Mouse (Mus musculus) midbrain, embryonic 14.5 days (tissue): Measurements from ENCODE around the gene Csk. TPM values are rescaled to one million over a fixed set of nuclear protein-coding genes. Genes with fewer than 3 reads are reported as not detected.

Experiments used
- ATAC-seq: fragments of 200-750 bp; cut with Nextera tagmentation; 2 replicates; pipeline ENCODE4 v1.8.0; 2017; ENCODE audit warnings: moderate number of reproducible peaks, moderate library complexity; ENCODE audit not compliant: low FRiP score, low TSS enrichment
- DNase-seq: peaks from one replicate; pipeline ENCODE4 v3.0.0-alpha.2; 2015
- H3K27ac ChIP-seq: fragments of 300-500 bp; sonication (generic); replicated peaks from 2 replicates; pipeline ENCODE4 v1.5.1; 2014; ENCODE audit warnings: mild to moderate bottlenecking, low read depth, low read length, moderate library complexity
- H3K27me3 ChIP-seq: fragments of 300-500 bp; sonication (generic); 2 replicates; pipeline ENCODE4 v1.6.1; 2014; ENCODE audit warnings: low read length, control low read depth, mixed read lengths; ENCODE audit not compliant: control insufficient read depth, insufficient read depth
- H3K36me3 ChIP-seq: fragments of 300-500 bp; sonication (generic); 2 replicates; pipeline ENCODE4 v1.6.1; 2014; ENCODE audit warnings: low read length, control low read depth; ENCODE audit not compliant: control insufficient read depth, insufficient read depth
- H3K4me1 ChIP-seq: fragments of 300-500 bp; sonication (generic); 2 replicates; pipeline ENCODE4 v1.6.1; 2014; ENCODE audit warnings: mild to moderate bottlenecking, antibody characterized with exemption, low read length, control low read depth; ENCODE audit not compliant: control insufficient read depth, insufficient read depth
- H3K4me2 ChIP-seq: fragments of 300-500 bp; sonication (generic); 2 replicates; pipeline ENCODE4 v1.6.1; 2014; ENCODE audit warnings: mild to moderate bottlenecking, low read length, moderate library complexity
- H3K4me3 ChIP-seq: fragments of 300-500 bp; sonication (generic); replicated peaks from 2 replicates; pipeline ENCODE4 v1.5.1; 2014; ENCODE audit warnings: low read depth, low read length
- H3K9ac ChIP-seq: fragments of 300-500 bp; sonication (generic); replicated peaks from 2 replicates; pipeline ENCODE4 v1.6.1; 2014; ENCODE audit warnings: mild to moderate bottlenecking, low read length, moderate library complexity
- H3K9me3 ChIP-seq: fragments of 300-500 bp; sonication (generic); 2 replicates; pipeline ENCODE4 v1.6.1; 2016; ENCODE audit warnings: low read length, control low read depth, mixed read lengths; ENCODE audit not compliant: control insufficient read depth
- WGBS: fragments of 180-500 bp; shearing (Covaris S2); extraction: QIAGEN DNeasy Blood & Tissue Kit; methylation state at CpG from one replicate; pipeline ENCODE4 v1.1.7; 2014; 5-methylcytosine and 5-hydroxymethylcytosine counted together
- polyA plus RNA-seq: library from polyadenylated mRNA; unstranded; fragments of >200 nt; fragmentation: Nextera tagmentation; extraction: Ambion mirVana; gene quantifications from 2 replicates; pipeline ENCODE4 v1.2.1, GENCODE M21; 2014

The Csk gene
- polyA plus RNA-seq, 1 experiment from 2014 or later = 40.0 TPM

- Histone ChIP-seq H3K9ac (peak overlapping the region; percentile 36; the same call in 1 of the 2 replicates), H3K9me3 (no peaks in the 10 kb centered on the region), H3K36me3 (peaks cover 11% of the 10 kb centered on the region), H3K27ac (peak overlapping the region; percentile 37; the same call in 1 of the 2 replicates), H3K27me3 (no peaks in the 10 kb centered on the region), H3K4me3 (no peak overlapping the region), H3K4me2 (peak overlapping the region; percentile 33), H3K4me1 (peaks cover 64% of the 10 kb centered on the region)
- no peak for DNase-seq
- ATAC-seq = no peak
- WGBS = 51% methylated on average over 8 of the region's 8 CpGs
Measured at GRCm38 (mm10) chr9:57638651-57639459, 14.6 kb downstream of the Csk start.

GRCm38 (mm10) chr9:57637741-57638322, 15.6 kb downstream of the Csk start:
- 58% methylated on average over 6 of the region's 6 CpGs for WGBS
- H3K4me1 ChIP-seq = peaks cover 53% of the 10 kb centered on the region
- ATAC-seq (no peak), DNase-seq (no peak)
- no peak overlapping the region for H3K27ac ChIP-seq
- H3K27me3 ChIP-seq = no peaks in the 10 kb centered on the region
- no peak overlapping the region for H3K9ac ChIP-seq
- no peak overlapping the region for H3K4me3 ChIP-seq
- H3K36me3 ChIP-seq = peaks cover 18% of the 10 kb centered on the region
- H3K9me3 ChIP-seq = no peaks in the 10 kb centered on the region
- H3K4me2 ChIP-seq = no peak overlapping the region

- Histone ChIP-seq H3K4me2 (no peak overlapping the region), H3K27me3 (no peaks in the 10 kb centered on the region), H3K9ac (no peak overlapping the region), H3K4me1 (peaks cover 48% of the 10 kb centered on the region), H3K9me3 (no peaks in the 10 kb centered on the region), H3K4me3 (no peak overlapping the region), H3K36me3 (peaks cover 20% of the 10 kb centered on the region), H3K27ac (no peak overlapping the region)
- WGBS = 79% methylated on average over 3 of the region's 3 CpGs
- ATAC-seq (no peak), DNase-seq (no peak)
Measured at GRCm38 (mm10) chr9:57637272-57637671, 16.2 kb downstream of the Csk start.

- Histone ChIP-seq H3K9me3 (no peaks in the 10 kb centered on the region), H3K36me3 (peaks cover 51% of the 10 kb centered on the region), H3K27ac (no peak overlapping the region), H3K4me1 (peaks cover 14% of the 10 kb centered on the region), H3K27me3 (no peaks in the 10 kb centered on the region), H3K4me3 (no peak overlapping the region), H3K4me2 (no peak overlapping the region), H3K9ac (no peak overlapping the region)
- DNase-seq (no peak), ATAC-seq (no peak)
- 46% methylated on average over 4 of the region's 4 CpGs for WGBS
Measured at GRCm38 (mm10) chr9:57633481-57634024, 19.9 kb downstream of the Csk start.

- DNase-seq (peak; percentile 86), ATAC-seq (peak; percentile 53; the same call in 1 of the 2 replicates)
- H3K36me3 ChIP-seq = peaks cover 86% of the 10 kb centered on the region
- no peak overlapping the region for H3K9ac ChIP-seq
- no peak overlapping the region for H3K4me2 ChIP-seq
- WGBS = 72% methylated on average over 14 of the region's 14 CpGs
- no peaks in the 10 kb centered on the region for H3K9me3 ChIP-seq
- no peaks in the 10 kb centered on the region for H3K27me3 ChIP-seq
- no peaks in the 10 kb centered on the region for H3K4me1 ChIP-seq
- H3K27ac ChIP-seq = peak overlapping the region; percentile 37; the same call in 1 of the 2 replicates
- H3K4me3 ChIP-seq = no peak overlapping the region
Measured at GRCm38 (mm10) chr9:57629118-57629874, 24.1 kb downstream of the Csk start.

- 92% methylated on average over 12 of the region's 12 CpGs for WGBS
- no peak overlapping the region for H3K9ac ChIP-seq
- ATAC-seq = 0 out of 2 replicates have a peak, but pooled peaks have one; percentile 10
- no peaks in the 10 kb centered on the region for H3K4me1 ChIP-seq
- no peaks in the 10 kb centered on the region for H3K9me3 ChIP-seq
- no peak overlapping the region for H3K4me3 ChIP-seq
- no peak overlapping the region for H3K27ac ChIP-seq
- DNase-seq = no peak
- no peaks in the 10 kb centered on the region for H3K27me3 ChIP-seq
- H3K4me2 ChIP-seq = no peak overlapping the region
- peaks cover 91% of the 10 kb centered on the region for H3K36me3 ChIP-seq
Measured at GRCm38 (mm10) chr9:57628717-57629116, 24.7 kb downstream of the Csk start.

GRCm38 (mm10) chr9:57627892-57628291, 25.5 kb downstream of the Csk start:
- H3K9me3 ChIP-seq = no peaks in the 10 kb centered on the region
- H3K36me3 ChIP-seq = peaks cover 84% of the 10 kb centered on the region
- no peak overlapping the region for H3K4me3 ChIP-seq
- no peaks in the 10 kb centered on the region for H3K27me3 ChIP-seq
- no peak overlapping the region for H3K27ac ChIP-seq
- no peak overlapping the region for H3K4me2 ChIP-seq
- ATAC-seq = no peak
- no peaks in the 10 kb centered on the region for H3K4me1 ChIP-seq
- no peak overlapping the region for H3K9ac ChIP-seq
- WGBS = 93% methylated on average over 11 of the region's 11 CpGs
- DNase-seq = no peak

GRCm38 (mm10) chr9:57627191-57627590, 26.2 kb downstream of the Csk start:
- 91% methylated on average over 17 of the region's 17 CpGs for WGBS
- H3K27ac ChIP-seq = no peak overlapping the region
- peaks cover 81% of the 10 kb centered on the region for H3K36me3 ChIP-seq
- H3K9me3 ChIP-seq = no peaks in the 10 kb centered on the region
- ATAC-seq (no peak), DNase-seq (no peak)
- H3K4me2 ChIP-seq = no peak overlapping the region
- H3K9ac ChIP-seq = no peak overlapping the region
- H3K27me3 ChIP-seq = no peaks in the 10 kb centered on the region
- H3K4me3 ChIP-seq = no peak overlapping the region
- no peaks in the 10 kb centered on the region for H3K4me1 ChIP-seq
